Mouse (Mus musculus) kidney, postnatal 10 days (tissue): ENCODE results near the gene Il11.
A peak's percentile ranks its signal among the peaks of the same experiment; 100 is the strongest.
"Not testable (repeated sequence)": the region's sequence is repeated elsewhere in the genome, so short reads cannot be mapped to it uniquely, and the experiment has no call there.

Experiments used
- DNase-seq: peaks from one replicate; pipeline ENCODE4 v3.0.0; 2021; ENCODE audit warnings: mixed read lengths

Gene Il11

DNA sequence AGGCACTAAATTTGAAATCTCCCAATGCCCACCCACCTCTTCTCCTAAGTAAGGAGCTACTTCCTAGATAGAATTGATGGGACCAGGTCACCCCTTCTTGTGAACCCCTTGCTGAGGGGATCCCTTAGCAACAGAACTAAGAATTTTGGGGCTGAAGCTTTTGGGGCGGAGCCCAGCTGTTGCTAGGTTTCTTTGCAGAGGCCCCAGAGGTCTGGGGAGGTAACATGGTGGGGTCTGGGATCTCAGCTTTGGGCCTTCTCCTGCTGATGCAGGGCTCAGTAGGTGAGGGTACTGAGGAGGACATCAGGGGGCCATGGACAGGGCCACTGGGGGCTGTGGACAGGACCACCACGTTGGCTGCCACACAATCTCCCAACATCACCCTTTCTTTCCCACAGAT, at the start of gene Il11, which contains the start of gene Tmem190:
TSS of gene Il11 (minus strand) at position 101 of the 400 bp plus-strand sequence.
TSS of gene Tmem190 (plus strand) at position 179 of the 400 bp plus-strand sequence.
- no peak for DNase-seq

DNA sequence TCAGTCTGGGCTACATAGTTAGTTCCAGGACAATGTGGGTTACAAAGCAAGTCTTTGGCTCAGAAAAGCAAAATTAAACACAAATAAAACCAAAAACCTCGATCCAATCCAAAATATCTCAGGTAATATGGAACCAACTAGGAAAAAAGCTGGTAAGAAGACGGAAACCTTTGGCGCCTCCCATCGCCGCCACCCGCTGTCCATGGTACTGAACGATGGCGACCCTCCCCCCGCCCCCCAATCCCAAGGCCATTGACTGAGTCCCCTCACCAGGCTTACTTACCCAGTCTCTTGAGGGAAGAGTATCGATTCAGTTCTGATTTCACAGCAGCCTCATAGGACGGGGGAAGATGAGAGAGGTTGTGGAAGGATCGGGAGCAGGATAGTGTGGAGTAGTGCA, 47.8 kb upstream of the Il11 start:
- DNase-seq, result no peak

DNA sequence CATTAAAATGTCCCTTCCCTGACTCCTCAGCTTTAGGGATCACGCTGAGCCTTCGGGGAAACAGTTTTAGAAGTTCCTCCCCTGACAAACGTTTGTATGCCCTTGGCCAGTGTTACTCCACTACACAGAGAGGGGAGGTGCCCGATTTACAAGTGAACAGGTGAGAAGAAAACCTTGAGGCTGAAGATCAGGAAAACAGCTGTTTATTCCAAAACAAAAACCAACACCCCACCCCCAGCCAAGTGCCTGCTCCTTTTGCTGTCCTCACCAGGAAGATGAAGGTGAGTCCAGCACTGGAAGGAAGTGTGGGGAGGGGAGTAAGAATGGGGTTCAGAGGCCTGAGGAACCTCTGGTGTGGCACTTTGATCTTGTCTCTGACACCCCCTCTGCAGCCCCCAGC, 42.7 kb upstream of the Il11 start:
- DNase-seq, result no peak

DNA sequence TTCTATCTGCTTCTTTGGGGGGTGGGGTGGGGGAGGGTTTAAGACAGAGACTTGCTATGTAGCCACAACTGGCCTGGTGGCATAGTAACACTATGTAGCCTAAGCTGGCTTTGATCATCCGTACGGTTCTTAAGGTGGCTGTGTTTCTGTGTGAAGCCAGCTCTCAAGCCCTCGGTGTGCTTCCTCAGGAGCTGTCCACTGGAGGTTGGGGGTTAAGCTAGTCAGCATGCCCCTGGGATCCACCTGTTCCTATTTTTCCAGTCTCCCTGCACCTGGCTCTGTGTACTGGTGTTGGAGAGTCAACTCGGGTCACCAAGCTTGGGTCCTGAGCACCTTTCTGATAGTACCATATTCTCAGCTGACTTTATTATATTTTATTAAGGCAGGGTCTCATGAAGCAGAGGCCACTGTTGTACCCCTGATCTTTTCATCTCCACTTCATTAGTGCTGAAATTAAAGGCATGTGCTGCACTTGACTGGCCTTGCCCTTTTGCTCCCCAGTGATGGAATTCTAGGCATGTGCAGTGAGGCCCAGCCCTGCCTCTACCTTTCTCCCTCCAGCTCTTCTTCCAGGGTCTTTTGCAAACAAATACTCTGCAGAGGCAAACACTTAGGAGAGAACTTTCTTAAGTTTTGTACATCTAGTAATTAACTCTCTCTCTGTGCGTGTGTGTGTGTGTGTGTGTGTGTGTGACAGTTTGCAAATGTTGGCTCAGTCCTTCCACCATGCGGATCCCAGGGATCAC, 39.7 kb upstream of the Il11 start:
- peak; percentile 37 for DNase-seq

DNA sequence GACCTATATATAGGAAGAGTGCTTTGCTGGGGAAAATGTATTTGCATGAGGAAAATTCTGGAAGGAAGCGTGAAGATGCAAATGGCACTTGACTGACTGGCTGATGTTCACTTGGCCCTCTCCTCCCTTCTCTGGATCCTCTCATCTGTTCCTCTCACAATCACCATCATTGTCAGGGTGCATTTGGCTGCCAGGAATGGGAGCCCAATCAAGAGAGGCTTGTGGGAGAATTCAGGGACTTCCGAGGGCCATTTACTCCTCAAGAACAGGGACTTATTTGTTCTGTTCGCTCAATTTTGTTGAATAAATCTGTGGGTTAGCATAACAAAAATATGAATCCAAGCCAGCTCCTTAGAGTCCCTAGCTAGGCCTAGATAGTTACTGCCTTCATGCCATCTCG, 39.0 kb upstream of the Il11 start:
- no peak for DNase-seq

DNA sequence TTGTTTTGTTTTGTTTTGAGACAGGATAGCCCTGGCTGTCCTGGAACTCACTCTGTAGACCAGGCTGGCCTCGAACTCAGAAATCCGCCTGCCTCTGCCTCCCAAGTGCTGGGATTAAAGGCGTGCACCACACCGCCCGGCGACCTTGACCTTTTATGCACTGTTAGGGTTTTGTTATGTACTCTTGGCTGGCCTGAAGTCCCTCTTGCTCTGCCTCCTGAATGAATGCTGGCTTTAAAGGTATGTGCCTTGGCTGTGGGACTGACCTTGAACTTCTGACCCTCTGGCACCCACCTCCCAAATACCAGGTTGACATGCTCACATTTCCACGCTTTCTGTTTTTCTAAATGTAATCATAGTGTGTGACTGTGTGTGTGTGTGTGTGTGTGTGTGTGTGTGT, 38.3 kb upstream of the Il11 start:
- DNase-seq, result not testable (repeated sequence)

DNA sequence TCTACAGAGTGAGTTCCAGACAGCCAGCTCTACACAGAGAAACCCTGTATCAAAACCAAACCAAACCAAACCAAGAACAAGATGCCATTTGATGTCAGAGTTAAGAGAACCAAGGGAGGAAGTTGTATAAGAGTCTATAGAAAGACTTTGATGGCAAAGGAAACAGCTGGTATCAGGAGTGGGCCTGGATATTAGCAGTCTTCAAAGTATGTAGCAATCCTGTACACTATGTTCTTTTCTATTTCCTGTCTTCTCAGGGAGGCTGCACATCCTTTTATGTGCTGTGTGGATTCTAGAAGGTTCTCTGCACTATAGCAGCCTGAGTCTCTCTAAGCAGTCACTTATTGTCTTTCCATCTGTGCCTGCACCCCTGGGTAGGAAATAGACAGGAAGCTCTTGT, 33.9 kb upstream of the Il11 start:
- DNase-seq, result no peak

DNA sequence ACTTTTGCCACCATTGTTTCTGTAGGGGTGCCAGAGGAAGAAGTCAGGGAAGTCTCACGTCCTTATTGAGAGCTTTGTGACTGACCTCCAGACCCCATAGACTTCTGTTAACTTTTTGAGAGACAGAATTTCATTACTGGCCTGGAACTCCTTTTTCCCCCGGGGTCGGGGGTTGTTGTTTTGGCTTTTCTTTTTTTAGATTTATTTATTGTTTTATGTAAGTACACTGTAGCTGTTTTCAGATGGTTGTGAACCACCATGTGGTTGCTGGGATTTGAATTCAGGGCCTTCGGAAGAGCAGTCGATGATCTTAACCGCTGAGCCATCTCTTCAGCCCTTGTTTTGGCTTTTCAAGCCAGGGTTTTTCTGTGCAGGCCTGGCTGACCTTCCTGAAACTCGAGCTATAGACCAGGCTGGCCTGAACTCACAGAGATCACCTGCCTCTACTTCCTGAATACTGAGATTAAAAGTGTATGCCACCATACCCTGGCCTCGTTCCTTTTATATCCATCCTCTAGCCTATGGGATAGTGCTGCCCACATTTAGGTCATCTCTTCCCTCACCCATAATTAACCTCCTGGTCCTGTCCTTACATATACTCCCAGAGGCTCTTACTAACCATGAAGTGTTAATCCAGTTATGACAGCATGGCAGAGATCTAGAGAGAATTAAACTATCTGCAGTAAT, 30.6 kb upstream of the Il11 start:
- no peak for DNase-seq

DNA sequence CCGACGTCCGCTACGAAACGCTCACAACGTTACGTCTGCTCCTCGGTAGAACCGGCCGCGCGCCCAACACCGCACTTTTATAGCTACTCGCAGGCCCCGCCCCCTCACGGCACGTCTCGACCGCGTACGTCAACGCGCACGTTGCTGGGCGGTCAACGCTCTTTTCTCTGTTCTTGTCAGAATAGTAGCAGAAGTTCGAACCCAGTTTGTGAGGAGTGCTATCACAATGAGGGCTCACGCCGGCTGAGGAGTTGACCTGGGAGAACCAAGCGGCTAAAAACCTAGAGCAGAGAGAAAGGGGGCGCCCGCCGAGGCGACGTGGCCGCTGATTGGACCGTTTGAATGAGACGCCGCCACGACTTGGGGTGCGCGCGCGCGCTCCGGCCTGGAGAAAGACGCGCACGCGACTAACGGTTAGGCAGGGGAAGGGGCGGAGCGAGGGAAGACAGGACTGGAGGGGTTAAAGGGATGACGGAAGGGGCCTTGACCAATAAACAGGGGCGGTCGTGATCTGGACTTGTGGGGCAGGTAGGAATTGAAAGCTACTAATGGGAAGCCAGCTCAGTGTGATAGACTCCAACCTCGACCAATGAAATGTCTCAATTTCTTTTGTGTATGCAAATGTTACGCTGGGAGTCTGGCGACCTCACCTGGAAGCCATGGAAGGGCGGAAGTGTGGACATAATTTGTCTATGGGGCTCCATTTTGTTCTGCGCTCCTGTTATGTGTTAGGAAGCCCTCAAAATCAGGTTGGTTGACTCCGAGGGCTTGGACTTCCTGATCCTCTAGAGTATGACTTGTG, 29.8 kb upstream of the Il11 start, which contains the start of gene Ube2s:
TSS of gene Ube2s (minus strand) at position 288 of the 802 bp plus-strand sequence.
- peak; percentile 99 for DNase-seq

DNA sequence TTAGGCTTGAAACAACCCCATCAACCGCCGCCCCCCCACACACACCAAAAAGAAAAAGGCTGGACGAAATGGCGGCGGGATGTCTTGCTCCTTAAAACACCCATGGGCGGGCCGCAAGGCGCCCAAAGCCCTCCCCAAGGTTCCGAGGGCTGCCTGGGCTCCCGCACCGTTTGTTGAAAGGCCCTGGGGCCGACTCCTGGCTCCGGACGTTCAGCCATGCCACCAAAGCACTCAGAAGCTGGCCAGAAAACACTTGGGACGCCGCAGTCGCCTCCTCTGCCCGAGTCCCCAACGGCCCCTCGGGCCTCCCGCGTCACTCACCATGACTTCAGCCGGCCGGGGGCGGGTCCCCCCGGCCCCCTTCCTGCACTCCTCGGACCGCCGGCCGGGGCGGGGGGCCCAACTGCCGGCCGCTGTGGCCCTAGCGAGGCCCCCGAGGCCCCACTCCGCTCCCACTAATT, 29.2 kb upstream of the Il11 start:
- no peak for DNase-seq

DNA sequence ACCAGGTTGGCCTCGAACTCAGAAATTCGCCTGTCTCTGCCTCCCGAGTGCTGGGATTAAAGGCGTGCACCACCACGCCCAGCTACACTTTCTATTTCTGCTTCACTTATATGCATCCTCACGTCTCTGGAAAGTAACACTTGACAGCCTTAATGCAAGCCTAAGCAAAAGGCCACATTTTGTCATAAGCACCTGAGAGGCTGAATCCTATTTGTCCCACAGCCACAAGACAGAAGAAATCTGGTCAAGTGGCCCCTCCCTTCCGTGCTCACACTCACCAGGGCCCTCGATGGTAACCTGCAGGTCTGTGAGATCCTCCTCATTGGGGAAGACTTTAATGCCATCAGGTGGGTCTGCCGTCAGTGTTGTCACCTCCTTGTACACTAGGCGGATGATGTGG, 28.5 kb upstream of the Il11 start:
- not testable (repeated sequence) for DNase-seq

DNA sequence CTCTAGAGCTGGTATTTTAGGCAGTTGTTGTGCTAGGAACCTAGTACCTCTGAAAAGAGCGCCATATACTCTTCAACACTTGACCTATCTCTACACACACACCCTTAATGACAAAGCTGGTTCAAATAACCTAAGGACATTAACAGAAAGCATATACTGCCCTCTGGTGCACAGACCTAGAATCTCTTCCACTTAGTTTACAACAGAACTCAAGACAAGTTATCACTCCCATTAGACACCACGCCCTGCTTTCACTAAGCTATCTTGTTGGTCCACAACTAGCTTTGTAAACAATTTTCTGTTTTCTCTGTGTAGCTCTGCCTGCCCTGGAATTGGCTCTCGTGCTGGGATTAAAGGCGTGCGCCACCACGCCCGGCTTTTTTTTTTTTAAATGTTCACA, 24.1 kb upstream of the Il11 start:
- peak; percentile 47 for DNase-seq

DNA sequence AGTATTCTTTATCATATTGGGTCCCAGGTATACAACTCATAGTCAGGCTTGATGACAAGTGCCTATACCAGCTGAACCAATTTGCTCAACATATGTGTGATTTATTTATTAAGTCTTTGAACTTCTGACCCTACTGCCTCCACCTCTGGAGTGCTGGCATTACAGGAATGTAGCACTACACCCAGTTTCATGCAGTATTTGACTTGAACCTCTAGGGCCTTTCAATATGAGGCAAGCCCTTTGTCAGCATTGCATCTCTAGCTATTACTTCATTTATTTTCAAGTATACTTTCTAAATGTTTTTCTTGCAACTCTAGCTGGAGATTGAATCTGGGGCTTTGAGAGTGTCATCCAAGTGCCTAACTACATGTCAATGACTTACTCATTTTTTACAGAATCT, 19.6 kb upstream of the Il11 start:
- DNase-seq, result no peak

DNA sequence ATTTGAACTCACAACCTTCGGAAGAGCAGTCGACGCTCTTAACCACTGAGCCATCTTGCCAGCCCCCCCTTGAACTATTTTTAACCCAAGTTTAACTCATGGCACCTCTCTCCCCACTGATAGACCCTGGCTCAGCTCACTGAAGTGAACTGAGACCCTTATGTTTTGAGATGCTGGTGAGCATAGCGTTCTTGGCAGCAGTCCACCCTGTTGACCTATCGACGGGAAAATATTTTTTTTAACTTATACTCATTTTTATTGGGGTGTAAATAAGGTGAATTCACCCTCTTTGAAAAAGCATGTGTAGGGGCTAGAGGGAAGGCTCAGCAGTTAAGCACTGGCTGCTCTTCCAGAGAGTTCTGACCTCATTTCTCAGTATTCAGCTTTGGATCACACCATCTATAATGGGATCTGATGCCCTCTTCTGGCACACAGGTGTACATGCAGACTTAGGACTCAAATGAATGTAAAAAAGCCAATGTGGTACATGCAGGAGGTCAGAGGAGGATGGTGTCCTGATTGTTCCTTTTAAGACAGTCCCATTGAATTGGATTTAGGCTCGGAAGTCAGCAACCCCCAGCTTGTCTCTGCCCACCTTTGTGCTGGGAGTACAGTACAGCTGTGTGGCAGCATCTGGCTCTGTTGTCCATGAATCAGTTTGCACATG, 13.2 kb upstream of the Il11 start:
- DNase-seq, result peak; percentile 18

DNA sequence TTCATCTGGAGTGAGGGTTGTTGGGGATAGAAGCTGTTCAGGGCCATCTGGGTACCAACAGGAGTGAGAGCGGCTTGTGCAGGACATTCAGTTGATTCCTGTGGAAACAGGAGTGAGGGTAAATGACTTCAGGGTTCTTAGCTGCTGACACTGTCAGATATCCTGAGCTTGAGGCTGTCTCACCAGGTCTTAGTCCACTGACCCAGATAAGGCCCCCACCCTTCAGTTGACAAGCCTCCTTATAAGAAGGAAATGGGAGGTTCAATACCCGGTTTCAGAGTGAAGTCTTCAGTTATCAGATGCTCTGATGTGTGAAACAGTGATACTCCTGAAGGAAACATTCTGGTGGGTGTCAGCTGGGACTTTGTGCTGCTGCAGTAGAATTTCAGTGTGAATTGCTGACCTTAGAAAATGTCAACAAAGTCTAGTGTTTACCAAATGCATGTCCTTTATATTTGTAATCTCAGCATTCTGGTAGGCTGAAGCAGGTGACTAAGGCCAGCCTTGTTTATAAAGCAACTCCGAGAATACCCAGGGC, 12.0 kb upstream of the Il11 start:
- no peak for DNase-seq

DNA sequence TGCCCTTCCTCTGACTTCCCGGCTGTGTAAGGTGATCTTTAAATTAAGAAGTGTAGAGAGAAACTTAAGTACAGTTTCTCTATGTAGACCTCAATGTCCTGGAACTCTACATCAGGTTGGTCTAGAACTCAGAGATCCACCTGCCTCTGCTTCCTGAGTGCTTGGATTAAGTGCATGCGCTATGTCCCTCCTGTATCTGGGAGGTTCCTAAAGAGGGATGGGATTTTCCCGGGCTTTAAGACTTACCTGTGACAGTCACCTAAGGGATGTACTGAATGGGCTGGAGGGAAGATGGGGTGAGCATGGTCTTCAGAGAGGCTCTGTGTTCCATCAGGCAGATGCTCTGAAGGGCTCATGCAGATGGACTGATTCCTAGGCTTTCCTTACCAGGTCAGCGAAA, 11.0 kb upstream of the Il11 start:
- DNase-seq, result no peak

DNA sequence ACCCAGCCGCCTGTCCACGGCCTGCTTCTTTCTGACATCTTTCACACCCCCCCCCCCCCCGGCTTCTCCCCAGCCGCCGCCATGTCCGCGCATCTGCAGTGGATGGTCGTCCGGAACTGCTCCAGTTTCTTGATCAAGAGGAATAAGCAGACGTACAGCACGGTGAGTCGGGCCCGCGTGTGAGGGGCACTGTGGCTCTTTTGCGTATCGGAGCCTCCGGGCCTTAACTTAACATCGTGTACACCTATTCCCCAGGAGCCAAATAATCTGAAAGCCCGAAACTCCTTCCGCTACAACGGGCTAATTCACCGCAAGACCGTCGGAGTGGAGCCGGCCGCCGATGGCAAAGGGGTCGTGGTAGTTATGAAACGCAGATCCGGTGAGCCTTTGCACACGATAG, 10.6 kb upstream of the Il11 start:
- DNase-seq, result peak; percentile 31

DNA sequence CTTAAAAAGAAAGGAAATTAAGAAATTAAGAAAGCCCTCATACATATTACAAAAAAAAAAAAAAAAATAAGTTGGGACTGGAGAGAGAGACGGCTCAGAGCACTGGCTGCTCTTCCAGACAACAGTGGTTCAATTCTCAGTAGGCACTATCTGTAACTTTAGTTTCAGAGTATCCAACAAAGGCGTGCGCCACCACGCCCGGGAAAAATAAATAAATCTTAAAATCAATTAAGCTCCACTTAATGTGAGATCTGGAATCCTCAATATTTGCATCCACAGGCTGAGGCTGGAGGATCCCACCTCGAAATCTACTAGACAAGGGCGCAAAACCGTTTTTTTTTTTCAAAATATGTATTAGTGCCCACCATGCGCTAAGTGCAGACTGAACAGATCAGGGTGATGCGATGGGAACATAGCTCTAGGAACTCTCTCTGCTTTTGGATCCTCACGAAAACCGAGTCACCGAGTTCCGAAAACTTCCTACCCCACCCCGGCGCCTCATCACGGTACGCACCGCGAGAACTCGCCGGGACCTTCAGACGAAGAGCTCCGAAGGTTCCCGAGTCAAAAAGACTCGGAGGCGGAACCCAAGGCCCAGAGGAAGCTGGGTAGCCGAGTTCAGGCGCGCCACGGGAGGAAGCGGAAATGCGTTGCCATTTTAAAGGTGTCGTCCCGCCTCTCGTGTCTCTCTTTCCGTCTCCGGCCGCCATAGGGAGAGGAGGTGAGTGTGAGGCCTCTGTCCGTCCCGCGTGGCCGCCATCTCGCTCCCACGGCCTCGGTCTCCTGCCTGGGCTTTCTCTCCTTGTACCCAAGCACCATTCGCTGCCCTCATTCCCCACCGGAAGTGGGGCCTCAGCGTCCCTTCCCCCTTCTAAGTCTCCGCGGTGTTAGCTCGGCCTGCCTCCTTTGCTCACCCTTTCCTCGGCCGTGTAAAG, 9.9 kb upstream of the Il11 start, which contains the start of gene Rpl28:
TSS of gene Rpl28 (plus strand) at position 597 of the 935 bp plus-strand sequence.
- peak; percentile 97 for DNase-seq

DNA sequence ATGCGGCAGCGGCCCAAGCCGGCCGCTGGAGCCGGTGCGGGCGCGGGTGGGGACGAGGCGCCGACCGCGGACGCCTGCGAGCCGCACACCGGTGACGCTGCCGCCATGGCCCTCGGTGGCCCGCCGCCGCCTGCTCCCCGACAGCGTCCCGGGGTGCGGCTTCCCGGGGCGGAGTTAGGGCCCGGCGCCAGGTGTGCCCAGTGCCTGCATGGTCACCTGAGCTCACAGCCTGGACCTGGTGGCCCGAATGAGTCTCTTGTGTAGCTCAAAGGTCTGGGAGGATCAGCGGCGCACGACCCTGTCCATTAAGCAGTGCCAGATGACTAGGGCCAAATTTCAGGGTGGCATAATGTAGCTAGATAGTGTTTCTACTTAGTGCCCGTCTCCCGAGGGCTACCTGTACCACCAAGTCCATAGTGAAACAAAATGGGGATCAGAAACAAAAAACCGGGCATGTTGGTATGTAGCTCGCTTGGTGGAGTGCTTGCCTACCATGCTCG, 6.8 kb upstream of the Il11 start, which contains the start of gene Tmem238:
TSS of gene Tmem238 (minus strand) at position 221 of the 500 bp plus-strand sequence.
- peak; percentile 81 for DNase-seq

DNA sequence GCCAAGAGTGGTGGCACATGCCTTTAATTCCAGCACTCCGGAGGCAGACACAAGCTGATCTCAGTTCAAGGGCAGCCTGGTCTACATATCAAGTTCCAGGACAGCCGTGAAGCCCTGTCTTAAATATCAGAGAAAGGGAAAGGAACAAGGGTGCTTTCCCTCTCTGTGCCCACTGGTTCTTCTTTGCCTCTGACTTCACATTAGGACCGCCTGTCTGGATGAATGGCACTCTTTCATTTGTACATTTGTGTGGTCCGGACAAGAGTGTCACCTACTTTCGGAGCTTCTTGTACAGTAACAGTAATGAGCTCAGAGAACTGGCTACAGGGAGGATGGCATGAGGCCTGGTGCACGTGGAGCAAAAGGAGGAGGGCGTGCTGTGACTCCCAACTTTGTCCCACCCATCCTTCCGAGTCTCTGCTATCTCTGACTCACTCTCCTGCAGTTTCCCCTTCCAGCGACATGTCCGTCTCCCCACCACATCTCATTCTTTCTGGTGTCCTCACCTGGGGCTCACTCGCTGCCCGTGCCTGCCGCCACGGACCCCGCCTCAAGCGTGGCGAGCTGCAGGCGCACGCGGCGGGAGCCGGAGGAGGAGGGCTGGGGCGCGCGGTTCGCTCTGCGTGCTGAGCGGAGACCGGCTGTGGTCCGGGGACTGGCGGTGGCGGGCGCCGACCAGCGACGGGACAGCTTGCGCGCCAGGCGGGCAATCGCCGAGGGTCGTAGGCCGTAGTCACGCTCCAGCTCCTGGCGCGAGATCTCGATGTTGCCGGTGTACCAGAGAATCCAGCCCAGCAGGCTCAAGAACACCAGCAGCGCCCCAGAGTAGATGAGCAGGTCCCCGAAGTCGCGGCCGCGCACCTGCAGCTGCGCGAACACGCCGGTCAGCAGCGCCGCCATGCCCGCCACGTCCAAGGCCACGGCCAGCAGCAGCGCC, 6.1 kb upstream of the Il11 start:
- peak; percentile 85 for DNase-seq
